Mouse (Mus musculus) bone marrow, adult 2 months (tissue): ENCODE data around the gene Zdhhc19. TPM values are rescaled to one million over a fixed set of nuclear protein-coding genes. Genes with fewer than 3 reads are reported as not detected.
A peak's percentile ranks its signal among the peaks of the same experiment; 100 is the strongest.

Experiments used
- H3K27ac ChIP-seq: fragments of 200-500 bp; 2 replicates; pipeline ENCODE4 v1.5.1; 2012; ENCODE audit warnings: low read depth, mild to moderate bottlenecking, control low read depth, inconsistent platforms, low read length; ENCODE audit not compliant: control insufficient read depth, poor library complexity, insufficient read depth
- H3K4me1 ChIP-seq: fragments of 200-500 bp; 2 replicates; pipeline ENCODE4 v1.6.1; 2011; ENCODE audit warnings: low read length; ENCODE audit not compliant: control insufficient read depth, insufficient read depth
- H3K4me3 ChIP-seq: fragments of 200-500 bp; replicated peaks from 2 replicates; pipeline ENCODE3; 2011; ENCODE audit warnings: mild to moderate bottlenecking, low read depth, low read length, control low read depth; ENCODE audit not compliant: control insufficient read depth
- CTCF ChIP-seq: fragments of 200-500 bp; IDR thresholded peaks from 2 replicates; pipeline ENCODE4 v1.5.1; 2011; ENCODE audit warnings: low read length, control low read depth; ENCODE audit not compliant: control insufficient read depth, insufficient read depth
- POLR2A ChIP-seq: fragments of 200-500 bp; IDR thresholded peaks from 2 replicates; pipeline ENCODE4 v1.6.1; 2011; ENCODE audit warnings: low read depth, mild to moderate bottlenecking, control low read depth, low read length, borderline replicate concordance; ENCODE audit not compliant: control insufficient read depth
- WGBS: fragments of 180-500 bp; shearing (Covaris S2); methylation state at CpG from one replicate; pipeline ENCODE4 v1.1.7; 2018; 5-methylcytosine and 5-hydroxymethylcytosine counted together
- polyA plus RNA-seq: library from polyadenylated mRNA; stranded (reverse); fragments of >200 nt; gene quantifications from 2 replicates; pipeline ENCODE4 v1.2.4, GENCODE M21; 2011; ENCODE audit warnings: low replicate concordance; ENCODE audit not compliant: missing spikeins, insufficient read depth, insufficient read length

Gene Zdhhc19
- polyA plus RNA-seq, 1 experiment, result not detected

DNA sequence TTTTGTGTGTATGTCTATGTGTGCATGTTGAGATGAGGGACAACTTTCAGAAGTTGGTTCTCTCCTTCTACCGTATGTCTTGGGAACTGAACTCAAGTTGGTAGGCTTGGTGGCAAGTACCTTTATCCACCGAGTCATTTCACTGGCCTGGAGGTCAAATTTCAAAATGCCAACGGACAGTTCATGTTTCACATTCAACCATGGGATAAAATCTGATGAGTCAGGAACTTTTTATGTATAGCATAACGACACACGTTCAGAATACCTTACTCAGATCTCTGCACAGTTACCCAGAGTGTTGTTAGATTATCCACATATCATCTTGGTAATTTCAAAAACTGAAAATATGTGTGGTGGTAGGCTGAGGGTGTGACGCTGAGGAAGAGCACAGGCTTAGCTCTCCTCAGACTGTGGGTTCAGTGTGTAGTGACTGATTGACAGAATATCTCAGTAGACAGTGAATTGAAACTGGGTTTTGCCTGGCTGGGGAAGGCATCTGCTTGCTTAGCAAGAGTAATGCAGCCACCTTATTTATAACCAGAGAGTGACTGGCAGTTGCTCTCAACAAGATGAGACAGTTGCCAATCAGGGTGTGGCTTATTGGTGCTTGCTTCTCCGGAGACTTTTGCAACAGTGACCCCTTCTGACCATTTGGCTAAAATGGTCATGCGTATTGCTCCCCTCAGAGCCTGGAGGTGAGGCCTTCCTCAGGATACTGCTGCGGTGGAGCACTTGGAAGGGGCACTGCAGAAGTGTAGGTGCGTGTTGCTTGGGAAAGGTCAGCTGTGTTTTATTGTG lies 38.3 kb upstream of the Zdhhc19 start:
- Histone ChIP-seq H3K27ac (no peak overlapping the region; the same call in 1 of the 2 replicates), H3K4me1 (peaks cover 2% of the 10 kb centered on the region; the same call in 1 of the 2 replicates), H3K4me3 (no peak overlapping the region)
- 43% methylated on average over 10 of the region's 10 CpGs for WGBS
- TF ChIP-seq POLR2A (no peak), CTCF (peak; percentile 61)

GRCm38 (mm10) chr16:32460518-32460917 lies 35.5 kb upstream of the Zdhhc19 start:
- no peak for TF ChIP-seq POLR2A
- no peak for TF ChIP-seq CTCF
- Histone ChIP-seq H3K27ac (no peak overlapping the region), H3K4me3 (no peak overlapping the region), H3K4me1 (peaks cover 2% of the 10 kb centered on the region; the same call in 1 of the 2 replicates)
- 44% methylated on average over 4 of the region's 4 CpGs for WGBS

DNA sequence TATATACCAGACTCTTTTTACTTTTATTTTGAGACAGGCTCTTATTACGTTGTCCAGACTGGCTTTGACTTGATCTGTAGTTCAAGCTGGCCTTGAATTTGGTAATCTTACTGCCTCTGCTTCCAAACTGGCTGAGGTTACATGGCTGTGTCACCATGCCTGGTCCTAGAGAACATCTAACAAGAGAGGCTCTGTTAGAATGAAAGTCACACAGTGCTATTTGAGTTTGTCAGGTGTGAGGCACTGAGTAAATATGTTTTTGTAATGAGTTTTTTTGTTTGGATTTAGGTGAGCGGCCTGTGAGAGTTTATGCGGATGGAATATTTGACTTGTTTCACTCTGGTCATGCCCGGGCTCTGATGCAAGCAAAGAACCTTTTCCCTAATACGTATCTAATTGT lies 34.4 kb upstream of the Zdhhc19 start:
- H3K4me3 ChIP-seq, result no peak overlapping the region
- 95% methylated on average over 5 of the region's 5 CpGs for WGBS
- H3K4me1 ChIP-seq, result peaks cover 2% of the 10 kb centered on the region; the same call in 1 of the 2 replicates
- H3K27ac ChIP-seq, result no peak overlapping the region
- TF ChIP-seq POLR2A, result no peak

- WGBS, result 92% methylated on average over 16 of the region's 16 CpGs
- Histone ChIP-seq H3K4me3 (no peak overlapping the region), H3K4me1 (no peaks in the 10 kb centered on the region; the same call in 1 of the 2 replicates), H3K27ac (no peak overlapping the region; the same call in 1 of the 2 replicates)
- TF ChIP-seq CTCF, result no peak
- TF ChIP-seq POLR2A, result no peak
Measured at GRCm38 (mm10) chr16:32462950-32463349, 33.1 kb upstream of the Zdhhc19 start.

GRCm38 (mm10) chr16:32463426-32463825 lies 32.6 kb upstream of the Zdhhc19 start:
- H3K4me1 ChIP-seq, result no peaks in the 10 kb centered on the region; the same call in 1 of the 2 replicates
- H3K4me3 ChIP-seq, result no peak overlapping the region
- 64% methylated on average over 2 of the region's 2 CpGs for WGBS
- TF ChIP-seq POLR2A, result no peak
- TF ChIP-seq CTCF, result no peak
- H3K27ac ChIP-seq, result no peak overlapping the region

DNA sequence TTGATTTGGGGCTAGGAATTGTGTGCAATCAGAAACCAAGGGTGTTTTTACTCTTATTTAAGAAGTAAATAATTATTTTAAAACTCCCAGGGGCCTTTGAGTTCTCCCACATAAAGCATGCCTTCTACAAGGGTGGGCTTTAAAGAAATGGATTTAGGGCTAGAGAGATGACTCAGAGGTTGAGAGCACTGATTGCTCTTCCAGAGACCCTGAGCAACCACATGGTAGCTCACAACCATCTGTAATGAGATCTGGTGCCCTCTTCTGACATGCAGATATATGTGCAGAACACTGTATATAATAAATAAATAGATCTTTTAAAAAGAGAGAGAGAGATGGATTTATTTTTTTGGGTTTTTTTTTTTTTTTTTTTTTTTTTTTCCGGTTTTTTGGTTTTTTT lies 31.2 kb upstream of the Zdhhc19 start:
- no peak overlapping the region for H3K4me3 ChIP-seq
- H3K27ac ChIP-seq, result no peak overlapping the region
- no peaks in the 10 kb centered on the region; the same call in 1 of the 2 replicates for H3K4me1 ChIP-seq
- WGBS, result 0% methylated on average over 1 of the region's 1 CpGs
- TF ChIP-seq CTCF (no peak), POLR2A (no peak)

- no peak overlapping the region for H3K4me3 ChIP-seq
- H3K4me1 ChIP-seq, result no peaks in the 10 kb centered on the region; the same call in 1 of the 2 replicates
- TF ChIP-seq POLR2A, result no peak
- no peak for TF ChIP-seq CTCF
- no peak overlapping the region for H3K27ac ChIP-seq
- WGBS, result 4% methylated on average over 3 of the region's 3 CpGs
Measured at GRCm38 (mm10) chr16:32468488-32468887, 27.6 kb upstream of the Zdhhc19 start.

DNA sequence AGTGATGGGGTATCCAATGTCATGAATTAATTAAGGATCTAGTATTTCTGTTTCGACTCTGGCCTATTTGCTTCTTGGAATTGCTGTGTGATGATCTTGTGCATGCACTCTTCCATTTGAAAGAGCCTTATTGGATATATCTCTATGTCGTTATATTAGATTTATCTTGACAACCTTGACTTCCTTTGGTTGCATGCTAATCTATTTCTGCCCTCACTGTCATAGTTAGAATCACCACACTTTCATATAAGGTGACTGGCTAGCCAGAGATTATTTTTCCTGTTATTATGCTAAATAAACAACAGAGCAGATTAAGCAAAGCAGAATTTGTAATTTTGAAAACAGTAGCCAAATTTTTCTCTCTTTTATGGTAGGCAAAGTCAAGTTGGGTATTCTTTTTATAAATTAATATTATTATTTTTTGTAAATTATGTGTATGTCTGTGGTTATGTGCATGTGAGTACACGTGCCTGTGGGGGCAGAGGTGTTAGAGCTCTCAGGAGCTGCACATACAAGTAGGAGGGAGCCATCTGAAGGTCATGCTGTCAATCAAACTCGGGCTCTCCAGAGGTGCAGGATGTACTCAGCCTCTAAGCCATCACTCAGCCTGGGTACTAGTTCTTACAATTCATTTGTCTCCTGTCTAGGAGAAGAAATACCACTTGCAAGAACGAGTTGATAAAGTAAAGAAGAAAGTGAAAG lies 26.5 kb upstream of the Zdhhc19 start:
- 41% methylated on average over 5 of the region's 5 CpGs for WGBS
- TF ChIP-seq POLR2A, result no peak
- TF ChIP-seq CTCF, result no peak
- Histone ChIP-seq H3K4me3 (no peak overlapping the region), H3K27ac (no peak overlapping the region), H3K4me1 (no peaks in the 10 kb centered on the region; the same call in 1 of the 2 replicates)
